Mouse (Mus musculus): Measurements from ENCODE around the gene Baz2a. TPM values are rescaled to one million over a fixed set of nuclear protein-coding genes. Genes with fewer than 3 reads are reported as not detected.

The Baz2a gene
- total and polyA plus RNA-seq, 3 experiments: 5.4 to 34.0 (median 12.8) TPM

DNA sequence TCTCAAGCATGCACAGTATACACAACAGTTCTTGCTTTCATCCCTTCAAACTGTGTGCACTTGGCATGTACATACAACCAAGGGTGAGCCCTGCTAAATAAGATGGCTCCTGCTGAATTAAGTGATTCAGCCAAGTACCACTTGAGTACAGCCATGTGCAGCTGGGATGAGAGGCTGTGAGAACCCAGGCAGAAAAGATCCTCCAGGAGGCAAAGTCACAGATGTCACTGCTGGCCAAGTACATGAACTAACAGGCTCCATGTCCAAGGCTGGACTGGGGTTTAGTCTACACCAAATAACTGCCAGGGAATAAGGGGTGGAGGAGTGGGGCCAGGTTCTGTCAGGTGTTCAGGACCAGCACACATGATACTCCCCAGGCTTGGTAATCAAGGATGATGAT, 40.4 kb downstream of the Baz2a start:
- peaks cover 0 to 19% of the 10 kb centered on the region in 2 experiments; a peak in 2 of 4 replicates for H3K4me1 ChIP-seq (ENCODE audit: control insufficient read depth in 1 of 2, insufficient read depth in 2 of 2)
- H3K36me3 ChIP-seq (replicated peaks in 1 of 2; ENCODE audit: control insufficient read depth in 1 of 2, insufficient read depth in 1 of 2, low read length in 1 of 2): peaks cover 37 to 82% of the 10 kb centered on the region in 2 experiments
- DNase-seq (ENCODE audit: extremely low read depth): no peak
- no peaks in the 10 kb centered on the region for H3K79me2 ChIP-seq (replicated peaks; ENCODE audit: control insufficient read depth, extremely low read depth, insufficient read depth, poor library complexity, severe bottlenecking)
- no peak overlapping the region for H3K4me3 ChIP-seq (replicated peaks in 1 of 3; ENCODE audit: low read depth in 2 of 3, low read length in 2 of 3, poor library complexity in 1 of 3)
- no peak for TF ChIP-seq KAT2A (IDR thresholded peaks at IDR 0.05; ENCODE audit: insufficient replicate concordance, low read length)
- in situ Hi-C loops (cut with MboI; ENCODE audit: low pct_ligation_motif_present, low pct_unique_long_range_greater_than_20kb, low sequenced_read_pairs) (no loop called here), dilution Hi-C loops (cut with MboI; ENCODE audit: extremely low pct_ligation_motif_present, extremely low pct_unique_long_range_greater_than_20kb, low sequenced_read_pairs) (no loop called here)
- no peak overlapping the region for H3K27ac ChIP-seq (ENCODE audit: insufficient read depth, low read depth)
- no peaks in the 10 kb centered on the region for H3K9me3 ChIP-seq (replicated peaks; ENCODE audit: low read length)
- H3K4me2 ChIP-seq (ENCODE audit: insufficient read depth, low read depth, poor library complexity, severe bottlenecking): no peak overlapping the region
- H3K9ac ChIP-seq (ENCODE audit: insufficient read depth, low read depth): no peak overlapping the region
- no peaks in the 10 kb centered on the region for H3K27me3 ChIP-seq (replicated peaks)

DNA sequence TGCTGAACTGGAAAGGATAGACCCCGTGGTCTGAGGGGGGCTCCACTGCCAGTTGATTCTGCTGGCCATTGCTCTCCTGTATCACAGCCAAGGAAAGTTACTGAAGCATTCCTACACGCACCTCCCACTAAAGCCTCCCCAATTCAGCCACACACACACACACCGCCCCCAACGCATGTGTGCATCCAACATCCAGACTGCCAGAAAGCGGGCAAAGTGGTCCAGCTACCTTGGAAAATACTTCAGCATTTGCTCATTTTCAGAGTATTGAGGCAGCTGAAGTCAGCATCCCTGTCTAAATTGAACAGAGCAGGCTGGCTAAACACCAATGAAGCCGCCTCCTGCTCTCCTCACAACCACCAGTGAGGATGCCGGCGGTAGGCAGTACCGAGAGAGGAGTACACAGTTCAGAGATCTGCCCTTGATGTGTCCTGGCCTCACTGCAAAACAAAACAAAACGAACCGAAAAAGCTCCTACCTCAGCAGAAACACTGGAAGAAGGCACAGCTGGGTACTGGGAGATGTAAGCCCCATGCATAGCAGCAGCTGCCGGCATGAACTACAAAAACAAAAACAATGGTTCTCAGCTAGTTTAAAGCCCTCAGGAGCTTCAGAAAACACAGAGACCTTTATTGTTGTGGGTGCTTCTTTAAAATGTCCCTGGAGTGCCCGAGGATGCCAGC, 42.4 kb downstream of the Baz2a start:
- H3K4me3 ChIP-seq (replicated peaks in 1 of 3; ENCODE audit: low read depth in 2 of 3, low read length in 2 of 3, poor library complexity in 1 of 3): no peak overlapping the region
- H3K4me1 ChIP-seq (ENCODE audit: control insufficient read depth in 1 of 2, insufficient read depth in 2 of 2): peaks cover 0 to 16% of the 10 kb centered on the region in 2 experiments; a peak in 2 of 4 replicates
- H3K79me2 ChIP-seq (replicated peaks; ENCODE audit: control insufficient read depth, extremely low read depth, insufficient read depth, poor library complexity, severe bottlenecking): no peaks in the 10 kb centered on the region
- H3K27me3 ChIP-seq (replicated peaks): no peaks in the 10 kb centered on the region
- H3K4me2 ChIP-seq (ENCODE audit: insufficient read depth, low read depth, poor library complexity, severe bottlenecking): no peak overlapping the region
- no peak overlapping the region for H3K9ac ChIP-seq (ENCODE audit: insufficient read depth, low read depth)
- TF ChIP-seq POLR2AphosphoS2 (IDR thresholded peaks at IDR 0.05; ENCODE audit: low read depth, low read length): no peak
- in situ Hi-C loops (cut with MboI; ENCODE audit: low pct_ligation_motif_present, low pct_unique_long_range_greater_than_20kb, low sequenced_read_pairs) (no loop called here), dilution Hi-C loops (cut with MboI; ENCODE audit: extremely low pct_ligation_motif_present, extremely low pct_unique_long_range_greater_than_20kb, low sequenced_read_pairs) (no loop called here)
- H3K36me3 ChIP-seq (replicated peaks in 1 of 2; ENCODE audit: control insufficient read depth in 1 of 2, insufficient read depth in 1 of 2, low read length in 1 of 2): peaks cover 30 to 80% of the 10 kb centered on the region in 2 experiments
- H3K9me3 ChIP-seq (replicated peaks; ENCODE audit: low read length): no peaks in the 10 kb centered on the region
- H3K27ac ChIP-seq (ENCODE audit: insufficient read depth, low read depth): no peak overlapping the region
- no peak for DNase-seq (ENCODE audit: extremely low read depth)

DNA sequence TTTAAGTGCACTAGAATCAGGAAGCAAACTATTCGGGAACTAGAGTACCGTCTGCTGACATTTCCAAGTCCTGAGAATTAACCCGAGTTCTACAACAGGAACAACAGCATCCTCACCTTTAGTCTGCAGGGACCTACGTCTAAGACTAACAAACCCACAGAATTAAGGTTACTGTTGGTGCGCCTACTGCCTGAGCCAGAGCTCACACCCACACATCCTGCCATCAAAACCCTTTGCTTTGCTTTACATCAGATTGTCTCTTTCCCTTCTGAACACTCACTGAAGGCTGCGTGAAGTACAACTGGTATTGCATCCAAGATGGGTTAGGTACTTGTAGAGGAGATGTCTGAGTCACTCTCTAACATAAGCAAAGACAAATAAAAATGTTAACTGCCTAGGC, 44.0 kb downstream of the Baz2a start:
- Histone ChIP-seq H3K27me3 (replicated peaks) (no peaks in the 10 kb centered on the region), H3K27ac (ENCODE audit: insufficient read depth, low read depth) (no peak overlapping the region), H3K4me2 (ENCODE audit: insufficient read depth, low read depth, poor library complexity, severe bottlenecking) (no peak overlapping the region), H3K79me2 (replicated peaks; ENCODE audit: control insufficient read depth, extremely low read depth, insufficient read depth, poor library complexity, severe bottlenecking) (no peaks in the 10 kb centered on the region), H3K9ac (ENCODE audit: insufficient read depth, low read depth) (no peak overlapping the region), H3K36me3 (replicated peaks in 1 of 2; ENCODE audit: control insufficient read depth in 1 of 2, insufficient read depth in 1 of 2, low read length in 1 of 2) (peaks cover 18 to 79% of the 10 kb centered on the region in 2 experiments), H3K4me1 (ENCODE audit: control insufficient read depth in 1 of 2, insufficient read depth in 2 of 2) (peaks cover 0 to 16% of the 10 kb centered on the region in 2 experiments; a peak in 2 of 4 replicates), H3K4me3 (replicated peaks in 1 of 3; ENCODE audit: low read depth in 2 of 3, low read length in 2 of 3, poor library complexity in 1 of 3) (no peak overlapping the region), H3K9me3 (replicated peaks; ENCODE audit: low read length) (no peaks in the 10 kb centered on the region)
- dilution Hi-C loops (cut with MboI; ENCODE audit: extremely low pct_ligation_motif_present, extremely low pct_unique_long_range_greater_than_20kb, low sequenced_read_pairs): no loop called here
- TF ChIP-seq RCOR1 (conservative IDR thresholded peaks at IDR 0.05; ENCODE audit: low read depth, low read length) (no peak), ZNF384 (IDR thresholded peaks at IDR 0.05; ENCODE audit: low read depth, low read length) (no peak), UBTF (IDR thresholded peaks at IDR 0.05; ENCODE audit: low read depth, low read length) (no peak), JUN (IDR thresholded peaks at IDR 0.05; ENCODE audit: insufficient read depth, low read depth, low read length) (no peak), ZKSCAN1 (IDR thresholded peaks at IDR 0.05; ENCODE audit: borderline replicate concordance, low read depth, low read length) (no peak), HCFC1 (IDR thresholded peaks at IDR 0.05; ENCODE audit: low read depth, low read length) (no peak), POLR2AphosphoS2 (IDR thresholded peaks at IDR 0.05; ENCODE audit: low read depth, low read length) (no peak), IRF4 (IDR thresholded peaks at IDR 0.05; ENCODE audit: low read depth, low read length) (no peak), EP300 (IDR thresholded peaks at IDR 0.05; ENCODE audit: low read length) (no peak), CHD1 (IDR thresholded peaks at IDR 0.05; ENCODE audit: low read depth, low read length) (no peak), KAT2A (IDR thresholded peaks at IDR 0.05; ENCODE audit: insufficient replicate concordance, low read length) (no peak), MEF2A (IDR thresholded peaks at IDR 0.05; ENCODE audit: borderline replicate concordance, low read depth, low read length) (no peak)
- in situ Hi-C loops (cut with MboI; ENCODE audit: low pct_ligation_motif_present, low pct_unique_long_range_greater_than_20kb, low sequenced_read_pairs): no loop called here
- DNase-seq (ENCODE audit: extremely low read depth): no peak

Measured in CH12.LX (cell line).